Mouse (Mus musculus) gastrocnemius, adult 18-20 months (tissue): ENCODE results near the gene Tas2r143. TPM values are rescaled to one million over a fixed set of nuclear protein-coding genes. Genes with fewer than 3 reads are reported as not detected.

Source experiments
- DNase-seq: peaks from one replicate; pipeline ENCODE4 v3.0.0; 2021; ENCODE audit warnings: low spot score
- total RNA-seq, 2 experiments: library from RNA; stranded (reverse); gene quantifications; 2 replicates each; pipeline ENCODE4 v1.2.3; 2021

Gene Tas2r143
- total RNA-seq, 2 experiments from 2014 or later, result not detected

DNA sequence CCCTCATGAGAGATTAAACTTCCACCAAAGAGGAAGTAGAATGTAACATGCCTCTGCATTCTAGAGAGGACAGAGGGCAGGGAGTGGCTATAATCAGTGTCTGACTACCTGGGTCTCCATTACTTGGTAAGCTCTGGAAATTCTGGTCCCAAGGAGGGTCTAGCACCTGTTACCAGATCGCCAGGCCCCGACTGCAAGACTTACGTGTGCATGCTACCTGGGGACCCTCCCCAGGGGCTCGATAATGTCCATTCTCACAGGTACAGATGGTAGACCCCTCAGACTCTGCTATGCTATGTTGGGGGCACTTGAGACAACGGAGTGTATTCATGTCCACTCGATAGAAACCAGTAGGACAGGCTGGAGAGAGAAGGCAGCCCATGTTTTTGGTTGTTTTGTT, 34.8 kb upstream of the Tas2r143 start:
- DNase-seq, result no peak

DNA sequence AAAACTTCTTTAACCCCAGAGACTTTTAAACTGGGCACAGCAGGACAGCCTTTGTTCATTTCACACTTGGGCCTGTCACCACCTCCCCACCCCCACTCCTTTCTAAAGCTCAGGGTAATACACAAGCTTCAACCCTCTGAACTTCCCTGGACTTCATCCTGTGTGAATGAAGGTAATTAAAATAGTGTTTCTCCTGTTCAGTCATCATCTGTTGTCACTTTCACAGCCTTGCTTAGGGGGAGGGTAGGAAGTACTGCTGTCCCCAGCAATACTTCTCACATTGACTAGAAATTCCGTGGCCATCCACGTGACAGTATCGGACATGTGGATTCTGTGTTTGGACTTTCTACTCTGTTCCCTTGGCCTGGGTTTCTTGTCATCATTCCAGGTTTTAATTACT, 30.2 kb upstream of the Tas2r143 start:
- no peak for DNase-seq

GRCm38 (mm10) chr6:42370630-42371363, 29.2 kb upstream of the Tas2r143 start:
- no peak for DNase-seq

DNA sequence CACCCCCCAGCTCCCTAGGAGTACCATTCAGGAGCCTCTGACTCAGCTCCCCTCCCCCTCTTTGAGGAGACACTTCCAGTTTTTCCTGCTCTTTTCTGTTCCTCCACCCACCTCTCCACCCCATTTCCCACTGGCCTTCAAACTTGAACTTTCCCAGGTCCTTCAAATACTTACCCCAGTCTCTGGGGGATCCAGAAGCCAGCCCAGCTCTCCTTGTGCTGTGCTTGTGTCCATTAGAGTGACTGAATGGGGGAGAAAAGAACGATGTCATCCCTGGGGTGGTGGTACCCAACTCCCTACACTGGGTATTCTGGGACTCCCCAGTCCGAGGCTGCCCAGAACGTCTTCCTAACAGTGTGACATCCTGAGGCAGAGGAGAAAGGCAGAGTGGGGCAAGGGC, 28.0 kb upstream of the Tas2r143 start:
- no peak for DNase-seq

- no peak for DNase-seq
These were observed 27.6 kb upstream of the Tas2r143 start for GRCm38 (mm10) chr6:42372421-42372815.

DNA sequence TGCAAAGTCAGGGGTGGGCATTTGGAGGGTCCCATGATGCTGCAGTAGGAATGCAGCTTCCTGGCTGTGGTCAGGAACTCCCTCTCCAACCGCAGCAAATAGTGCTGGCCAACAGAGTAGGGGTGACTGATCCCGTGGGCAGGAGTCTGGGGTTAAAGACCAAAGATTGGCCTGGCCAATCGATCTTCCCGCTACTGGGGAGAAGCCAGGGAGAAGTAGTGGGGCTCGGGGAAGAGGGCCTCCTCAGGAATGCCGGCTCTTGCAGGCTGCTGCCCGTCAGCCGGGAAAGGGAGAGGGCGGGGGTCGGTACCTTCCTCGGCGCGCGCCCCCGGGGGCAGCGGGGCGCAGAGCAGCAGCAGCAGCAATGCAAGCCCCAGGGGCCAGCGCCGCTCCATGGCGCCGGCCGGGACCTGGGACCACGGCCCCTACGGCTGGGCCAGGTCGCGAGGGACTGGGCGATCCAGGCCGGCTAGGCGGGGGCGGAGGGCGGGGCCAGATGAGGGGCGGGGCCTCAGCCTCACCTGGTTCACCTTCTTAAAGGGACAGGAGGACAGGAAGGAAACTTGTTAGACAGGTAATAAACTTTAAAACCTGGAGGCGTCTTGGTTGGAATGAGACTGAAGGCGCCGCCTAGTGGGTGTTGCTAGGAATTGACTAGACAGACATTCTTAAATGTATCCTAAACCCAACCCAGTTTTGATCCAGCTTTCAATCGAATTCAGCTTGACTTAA, 27.1 kb upstream of the Tas2r143 start, which contains the start of gene Epha1:
Gene Epha1 (minus strand): TSS at position 453 of the 732 bp plus-strand sequence.
- DNase-seq, result peak; percentile 59

DNA sequence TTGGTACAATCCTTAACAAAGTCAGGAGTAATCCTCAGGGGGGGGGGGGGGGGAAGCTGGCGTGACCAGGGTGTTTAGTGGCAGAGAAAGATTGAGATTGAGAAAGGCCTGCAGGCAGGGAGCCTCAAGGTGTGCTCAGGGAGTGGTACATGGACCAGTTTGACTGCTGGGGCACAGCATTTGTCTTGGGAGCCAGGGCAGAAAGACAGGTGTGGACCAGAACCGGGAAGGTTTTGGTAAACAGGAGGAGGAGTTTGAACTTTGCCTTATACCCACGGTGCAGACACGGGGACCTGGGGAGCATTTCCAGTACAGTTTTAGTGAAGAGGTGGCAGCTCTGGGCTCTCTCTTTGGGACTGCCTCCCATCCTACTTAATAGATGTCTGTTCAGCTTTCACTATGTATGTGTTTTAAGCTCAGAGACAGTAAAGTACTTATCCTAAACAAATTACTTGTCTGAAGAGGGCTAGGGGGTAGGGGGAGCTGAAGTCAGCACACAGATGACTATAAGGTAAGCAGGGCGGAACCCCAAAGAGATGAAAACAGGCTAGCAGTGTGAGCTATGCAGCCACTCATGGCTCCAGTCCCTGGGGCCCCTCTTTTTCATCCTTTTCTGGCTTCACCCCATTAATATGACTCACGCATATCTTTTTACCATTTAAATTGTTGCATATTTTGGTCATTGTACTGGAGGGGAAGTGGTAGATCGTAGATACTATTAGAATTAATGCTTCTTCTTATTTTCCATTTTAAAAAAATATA, 26.2 kb upstream of the Tas2r143 start:
- no peak for DNase-seq

GRCm38 (mm10) chr6:42374701-42375100, 25.3 kb upstream of the Tas2r143 start:
- DNase-seq, result peak; percentile 72

DNA sequence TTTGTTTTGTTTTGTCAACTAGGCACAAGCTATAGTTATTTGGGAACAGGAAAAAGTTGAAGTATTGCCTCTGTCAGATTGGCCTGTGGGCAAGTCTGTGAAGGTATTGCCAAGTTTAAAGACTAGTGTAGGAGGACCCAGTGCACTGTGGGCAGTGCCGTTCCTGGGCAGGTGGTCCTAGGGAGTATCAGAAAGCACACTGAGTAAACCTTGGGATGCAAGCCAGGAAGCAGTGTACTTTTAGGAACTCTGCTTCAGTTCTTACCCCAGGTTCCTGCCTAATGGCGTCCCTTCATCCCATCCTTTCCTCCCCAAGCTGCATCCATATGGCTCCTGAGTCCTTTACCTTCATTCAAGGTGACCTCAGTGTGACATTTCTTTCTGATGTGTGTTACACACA, 24.9 kb upstream of the Tas2r143 start:
- no peak for DNase-seq

DNA sequence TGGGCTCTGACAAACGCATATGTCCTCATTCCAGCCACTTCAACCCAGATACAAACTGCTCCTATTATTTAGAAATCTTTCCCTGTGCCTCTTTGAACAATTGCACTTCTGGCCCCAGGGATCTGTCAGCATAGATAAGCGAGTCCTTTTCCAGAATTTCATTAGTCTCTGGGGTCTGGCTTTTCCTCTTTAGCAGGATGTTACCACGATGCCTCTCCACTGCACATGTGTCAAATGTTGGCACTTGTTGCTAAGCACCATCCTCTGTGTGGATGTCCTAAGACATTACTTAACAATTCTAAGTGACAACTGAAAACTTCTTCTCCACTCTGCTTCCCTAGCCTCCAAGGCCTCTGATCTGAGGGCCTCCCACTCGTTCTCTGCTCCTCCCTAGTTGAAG, 24.0 kb upstream of the Tas2r143 start:
- DNase-seq, result no peak

- no peak for DNase-seq
These were observed 23.5 kb upstream of the Tas2r143 start for GRCm38 (mm10) chr6:42376504-42377019.

DNA sequence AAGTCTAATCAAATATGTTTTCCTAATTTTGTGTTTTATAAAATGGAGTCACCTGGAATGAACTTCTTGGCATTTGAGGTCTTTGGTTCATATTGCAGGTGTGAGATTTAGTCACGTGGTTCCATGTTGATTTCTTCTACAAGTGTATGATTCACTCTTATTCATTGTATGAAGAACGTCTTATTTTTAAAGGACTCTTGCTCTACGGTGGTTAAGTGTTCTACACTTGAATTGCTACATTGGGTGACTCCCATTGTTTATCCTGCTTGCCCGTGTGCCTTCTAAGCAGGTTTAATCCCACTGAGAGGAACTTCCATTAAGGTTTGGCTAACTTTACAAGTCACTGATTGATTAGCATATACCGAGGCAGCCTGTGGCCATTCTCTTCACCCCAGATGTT, 22.8 kb upstream of the Tas2r143 start:
- no peak for DNase-seq

- no peak for DNase-seq
These were observed 20.5 kb upstream of the Tas2r143 start for GRCm38 (mm10) chr6:42379551-42379950.

DNA sequence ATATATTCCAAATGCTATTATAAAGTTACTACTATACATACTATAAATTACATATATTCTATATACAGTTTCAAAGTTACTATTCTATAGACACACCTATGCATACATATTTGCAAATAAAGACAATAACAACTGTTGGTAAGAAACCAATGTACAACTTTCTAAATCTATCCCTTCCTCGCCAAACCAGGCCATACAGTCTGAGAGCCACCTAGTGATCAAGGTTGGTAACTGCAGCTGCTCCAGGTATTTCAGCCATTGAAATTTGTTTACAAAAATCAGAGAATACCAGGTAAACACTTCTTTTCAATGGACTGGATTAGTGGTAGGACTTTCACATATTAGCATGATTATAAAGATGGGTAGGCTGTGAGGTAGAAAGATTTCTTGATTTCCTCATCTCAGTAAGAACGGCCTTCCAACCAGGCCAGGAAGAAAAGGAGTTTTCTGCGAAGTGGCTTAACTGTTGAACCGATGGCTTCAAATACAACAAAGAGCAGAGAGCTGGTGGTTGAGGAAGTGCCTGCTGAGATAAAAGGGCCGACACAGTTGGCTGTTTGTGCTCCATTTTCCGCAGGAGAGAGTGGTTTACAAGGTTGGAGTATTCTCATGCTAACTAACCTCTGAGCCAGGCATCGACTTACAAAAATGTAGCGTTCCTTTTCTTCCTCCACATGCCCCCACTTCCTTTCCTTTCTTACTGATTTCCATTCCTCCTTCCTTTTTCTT, 19.5 kb upstream of the Tas2r143 start:
- DNase-seq, result peak; percentile 52

GRCm38 (mm10) chr6:42381221-42381620, 18.8 kb upstream of the Tas2r143 start:
- no peak for DNase-seq

DNA sequence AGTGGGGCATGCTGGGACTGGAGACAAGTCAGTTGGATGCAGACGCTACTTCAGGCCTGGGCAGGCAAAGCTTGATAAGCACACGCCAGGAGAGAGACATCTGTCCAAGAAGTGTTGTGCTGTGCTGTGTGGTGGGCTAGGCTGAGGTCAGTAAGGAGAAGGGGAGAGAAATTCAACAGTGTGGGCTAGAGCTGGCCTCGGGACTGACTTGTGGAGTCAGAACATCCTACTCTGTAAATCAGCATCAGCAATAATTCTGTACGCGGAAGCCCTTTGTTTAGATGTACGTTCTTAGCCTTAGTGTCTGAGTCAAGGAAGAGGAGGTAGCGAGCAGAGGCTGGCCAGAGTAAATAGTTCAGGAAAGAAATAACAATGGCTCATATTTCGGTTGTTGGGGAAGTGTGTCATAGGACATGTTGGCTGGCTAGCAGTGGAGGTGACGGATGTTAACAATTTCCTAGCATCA, 18.1 kb upstream of the Tas2r143 start:
- DNase-seq, result no peak

- no peak for DNase-seq
These were observed 16.7 kb upstream of the Tas2r143 start for GRCm38 (mm10) chr6:42383360-42383759.

DNA sequence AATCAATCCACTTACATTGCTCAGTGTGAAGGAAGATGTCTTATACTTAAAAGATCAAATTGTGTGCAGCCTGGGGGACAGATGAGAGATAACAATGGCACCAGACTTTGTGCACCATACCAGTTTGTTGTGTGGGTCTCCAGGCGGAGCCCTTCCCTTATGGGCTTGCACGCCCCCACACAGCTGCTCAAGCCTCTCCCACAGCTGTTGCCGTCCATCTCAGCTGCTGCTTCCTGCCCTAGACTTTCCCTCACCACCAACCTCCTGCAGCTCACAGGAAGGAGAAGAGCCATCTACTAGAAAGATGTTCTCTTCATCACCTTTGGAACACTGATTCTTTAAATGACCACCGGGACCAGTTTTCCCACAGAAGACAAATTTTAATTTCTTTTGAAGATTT, 14.4 kb upstream of the Tas2r143 start:
- DNase-seq, result no peak

- DNase-seq, result no peak
These were observed 8.2 kb upstream of the Tas2r143 start for GRCm38 (mm10) chr6:42391796-42392330.

- DNase-seq, result peak; percentile 94
These were observed 3.9 kb upstream of the Tas2r143 start for GRCm38 (mm10) chr6:42395960-42396809.
